Mouse (Mus musculus) NIH3T3 (cell line): ENCODE measurements around the gene Rgs11.
A peak's percentile ranks its signal among the peaks of the same experiment; 100 is the strongest.

ENCODE experiments used
- DNase-seq: peaks from one replicate; pipeline ENCODE4 v3.0.0-alpha.2; 2012; ENCODE audit warnings: low read depth

Rgs11 gene

GRCm38 (mm10) chr17:26231156-26231555, 28.4 kb downstream of the Rgs11 start:
- no peak for DNase-seq

GRCm38 (mm10) chr17:26232863-26233262, 30.1 kb downstream of the Rgs11 start:
- DNase-seq = no peak

- no peak for DNase-seq
Observed at GRCm38 (mm10) chr17:26234386-26234785, 31.6 kb downstream of the Rgs11 start.

GRCm38 (mm10) chr17:26235077-26235815, 32.5 kb downstream of the Rgs11 start:
- DNase-seq = no peak

GRCm38 (mm10) chr17:26237667-26238066, 34.9 kb downstream of the Rgs11 start:
- DNase-seq = no peak

- no peak for DNase-seq
Observed at GRCm38 (mm10) chr17:26239551-26239950, 36.8 kb downstream of the Rgs11 start.

GRCm38 (mm10) chr17:26240120-26240790, 37.5 kb downstream of the Rgs11 start:
- peak; percentile 71 for DNase-seq

- DNase-seq = peak; percentile 85
Observed at GRCm38 (mm10) chr17:26240990-26241389, 38.2 kb downstream of the Rgs11 start.

- peak; percentile 80 for DNase-seq
Observed at GRCm38 (mm10) chr17:26243471-26244100, 40.8 kb downstream of the Rgs11 start.

- peak; percentile 98 for DNase-seq
Observed at GRCm38 (mm10) chr17:26244101-26244841, 41.5 kb downstream of the Rgs11 start, which contains the start of gene Fam234a. TSS of gene Fam234a (minus strand) at chr17:26244242.

- peak; percentile 45 for DNase-seq
Observed at GRCm38 (mm10) chr17:26251886-26252538, 49.3 kb downstream of the Rgs11 start.

- DNase-seq = peak; percentile 95
Observed at GRCm38 (mm10) chr17:26252539-26253251, 49.9 kb downstream of the Rgs11 start, which contains the start of gene Luc7l. TSS of gene Luc7l (plus strand) at chr17:26252896.

GRCm38 (mm10) chr17:26253399-26253798, 50.6 kb downstream of the Rgs11 start:
- no peak for DNase-seq

- DNase-seq = no peak
Observed at GRCm38 (mm10) chr17:26255313-26255712, 52.6 kb downstream of the Rgs11 start.
